Mouse (Mus musculus) erythroblast, embryonic 14.5 days (primary cell): ENCODE measurements at regions not wholly inside any gene's neighbourhood (a gene's known extent, or its start where the extent isn't known, plus 50 kb on each side); places are given as distances from the start of the nearest gene placed in this dataset.

ENCODE experiments used
- GATA1 ChIP-seq: IDR thresholded peaks from 2 replicates; pipeline ENCODE4 v1.6.1; 2012; ENCODE audit warnings: low read length, inconsistent platforms, mixed read lengths
- TAL1 ChIP-seq: IDR thresholded peaks from 3 replicates; pipeline ENCODE4 v1.6.1; 2012; ENCODE audit warnings: low read length, inconsistent platforms, mixed read lengths

GRCm38 (mm10) chr10:98012916-98013315 lies 286.4 kb upstream of the C030005K15Rik start:
- TF ChIP-seq TAL1 (no peak), GATA1 (no peak)
